Mouse (Mus musculus) intestine, embryonic 16.5 days (tissue): ENCODE data around the gene Plppr5. TPM values are rescaled to one million over a fixed set of nuclear protein-coding genes. Genes with fewer than 3 reads are reported as not detected.

ENCODE experiments used
- ATAC-seq: fragments of 200-750 bp; cut with Nextera tagmentation; 2 replicates; pipeline ENCODE4 v1.8.0; 2017; ENCODE audit warnings: moderate TSS enrichment, moderate library complexity
- H3K27ac ChIP-seq: fragments of 300-500 bp; sonication (generic); 2 replicates; pipeline ENCODE4 v1.5.1; 2014; ENCODE audit warnings: mild to moderate bottlenecking, low read length
- H3K27me3 ChIP-seq: fragments of 300-500 bp; sonication (generic); replicated peaks from 2 replicates; pipeline ENCODE4 v1.6.1; 2014; ENCODE audit warnings: low read length, control low read depth, mixed read lengths; ENCODE audit not compliant: control insufficient read depth, insufficient read depth
- H3K36me3 ChIP-seq: fragments of 300-500 bp; sonication (generic); 2 replicates; pipeline ENCODE4 v1.6.1; 2014; ENCODE audit warnings: low read length, control low read depth; ENCODE audit not compliant: control insufficient read depth, insufficient read depth
- H3K4me1 ChIP-seq: fragments of 300-500 bp; sonication (generic); 2 replicates; pipeline ENCODE4 v1.6.1; 2014; ENCODE audit warnings: low read length, control low read depth, mixed read lengths; ENCODE audit not compliant: control insufficient read depth, insufficient read depth
- H3K4me2 ChIP-seq: fragments of 300-500 bp; sonication (generic); 2 replicates; pipeline ENCODE4 v1.6.1; 2014; ENCODE audit warnings: low read depth, low read length, control low read depth
- H3K4me3 ChIP-seq: fragments of 300-500 bp; sonication (generic); 2 replicates; pipeline ENCODE4 v1.5.1; 2014; ENCODE audit warnings: mild to moderate bottlenecking, low read length
- H3K9ac ChIP-seq: fragments of 300-500 bp; sonication (generic); 2 replicates; pipeline ENCODE4 v1.6.1; 2014; ENCODE audit warnings: low read depth, low read length
- H3K9me3 ChIP-seq: fragments of 300-500 bp; sonication (generic); 2 replicates; pipeline ENCODE4 v1.6.1; 2016; ENCODE audit warnings: low read length, control low read depth; ENCODE audit not compliant: control insufficient read depth
- WGBS: fragments of 180-500 bp; shearing (Covaris S2); extraction: QIAGEN DNeasy Blood & Tissue Kit; methylation state at CpG from one replicate; pipeline ENCODE4 v1.1.7; 2014; 5-methylcytosine and 5-hydroxymethylcytosine counted together
- polyA plus RNA-seq: library from polyadenylated mRNA; unstranded; fragments of >200 nt; fragmentation: Nextera tagmentation; extraction: Ambion mirVana; gene quantifications from 2 replicates; pipeline ENCODE4 v1.2.1, GENCODE M21; 2015

The Plppr5 gene
- polyA plus RNA-seq, 1 experiment from 2014 or later = 1.2 TPM

DNA sequence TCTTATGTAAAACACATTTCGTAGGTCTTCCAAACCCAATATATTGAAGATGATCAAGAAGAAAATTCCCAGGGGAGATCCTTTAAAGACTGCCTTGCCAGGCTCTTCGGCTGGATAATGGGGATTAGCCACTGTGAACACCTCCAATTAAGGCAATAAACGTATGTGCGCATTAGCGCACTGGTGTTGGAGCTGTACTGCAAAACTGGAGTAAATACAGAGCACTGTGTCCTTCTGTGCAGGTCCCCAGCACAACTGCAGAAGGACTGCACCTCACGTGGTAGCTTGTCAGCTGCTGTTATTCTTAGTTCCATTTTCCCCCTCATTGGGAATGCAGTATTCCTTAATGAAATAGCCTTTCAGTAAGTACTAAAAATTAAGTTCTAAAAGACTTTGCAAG lies 110.0 kb downstream of the Plppr5 start:
- Histone ChIP-seq H3K4me3 (no peak overlapping the region), H3K4me2 (no peak overlapping the region), H3K9ac (no peak overlapping the region), H3K27ac (no peak overlapping the region), H3K36me3 (no peaks in the 10 kb centered on the region), H3K9me3 (no peaks in the 10 kb centered on the region), H3K4me1 (no peaks in the 10 kb centered on the region), H3K27me3 (no peaks in the 10 kb centered on the region)
- WGBS = 74% methylated on average over 6 of the region's 6 CpGs
- no peak for ATAC-seq

DNA sequence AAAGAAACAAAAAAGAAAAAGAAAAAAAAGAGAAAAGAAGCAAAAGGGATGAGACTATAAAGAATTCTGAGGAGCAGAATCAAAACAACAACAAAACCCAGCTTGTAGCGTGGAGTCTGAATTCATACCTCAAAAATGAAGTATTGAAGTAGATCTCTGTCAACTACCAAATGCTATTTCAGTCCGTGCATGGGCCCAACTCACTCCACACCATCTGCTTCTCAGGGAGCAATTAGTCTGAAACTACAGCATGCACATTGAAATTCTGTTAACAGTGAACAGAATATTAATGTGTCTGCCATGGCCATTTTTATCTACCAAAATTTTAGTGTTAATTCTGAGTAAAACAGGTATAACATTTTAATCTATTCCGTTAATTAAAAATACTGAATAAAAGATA lies 111.4 kb downstream of the Plppr5 start:
- Histone ChIP-seq H3K27me3 (no peaks in the 10 kb centered on the region), H3K4me2 (no peak overlapping the region), H3K4me3 (no peak overlapping the region), H3K9me3 (no peaks in the 10 kb centered on the region), H3K4me1 (no peaks in the 10 kb centered on the region), H3K27ac (no peak overlapping the region), H3K9ac (no peak overlapping the region), H3K36me3 (no peaks in the 10 kb centered on the region)
- WGBS = 87% methylated on average over 3 of the region's 3 CpGs
- no peak for ATAC-seq

DNA sequence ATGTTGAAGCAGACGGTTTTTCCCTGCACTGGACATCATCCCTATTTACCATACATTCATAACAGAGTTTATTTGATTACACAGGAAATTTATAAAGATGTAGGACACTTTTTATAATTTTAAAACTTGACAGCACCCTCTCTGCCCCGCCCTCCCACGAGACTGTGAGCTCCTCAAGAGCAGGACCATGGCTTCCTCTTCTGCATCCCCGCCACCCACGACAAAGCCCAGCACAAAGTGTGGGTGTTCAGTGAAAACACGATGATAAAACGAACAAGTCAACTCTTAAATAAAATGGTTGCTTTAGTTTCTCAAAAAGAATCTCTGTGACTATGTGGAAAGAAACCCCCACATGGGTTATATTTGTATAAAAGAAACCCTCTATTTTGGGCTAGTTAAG lies 112.0 kb downstream of the Plppr5 start:
- ATAC-seq = no peak
- Histone ChIP-seq H3K4me1 (no peaks in the 10 kb centered on the region), H3K4me2 (no peak overlapping the region), H3K27ac (no peak overlapping the region), H3K27me3 (no peaks in the 10 kb centered on the region), H3K36me3 (no peaks in the 10 kb centered on the region), H3K9ac (no peak overlapping the region), H3K4me3 (no peak overlapping the region), H3K9me3 (no peaks in the 10 kb centered on the region)
- WGBS = 85% methylated on average over 7 of the region's 7 CpGs

DNA sequence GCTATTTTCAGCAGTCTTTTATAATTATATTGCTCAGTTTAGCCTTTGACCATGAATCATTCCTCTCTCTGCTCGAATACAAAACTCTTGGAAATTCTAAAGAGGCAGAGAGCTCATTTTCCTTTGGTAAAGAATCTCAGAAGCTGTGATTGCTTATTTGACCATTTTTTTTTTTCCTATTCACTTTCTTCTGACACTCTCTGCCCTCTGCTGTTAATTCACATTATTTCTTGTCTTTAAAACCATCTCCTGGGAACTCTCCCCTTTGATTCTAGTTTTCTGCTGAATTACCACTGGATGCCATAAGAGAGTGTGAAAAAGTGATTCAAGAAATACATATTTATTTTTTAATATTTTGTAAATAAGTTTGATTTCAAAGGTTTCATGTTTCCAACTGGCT lies 120.1 kb downstream of the Plppr5 start:
- no peak for ATAC-seq
- H3K4me1 ChIP-seq = no peaks in the 10 kb centered on the region
- H3K4me3 ChIP-seq = no peak overlapping the region
- no peak overlapping the region for H3K4me2 ChIP-seq
- H3K27me3 ChIP-seq = no peaks in the 10 kb centered on the region
- no peaks in the 10 kb centered on the region for H3K36me3 ChIP-seq
- no peak overlapping the region for H3K9ac ChIP-seq
- 53% methylated on average over 1 of the region's 1 CpGs for WGBS
- H3K9me3 ChIP-seq = no peaks in the 10 kb centered on the region
- no peak overlapping the region for H3K27ac ChIP-seq

DNA sequence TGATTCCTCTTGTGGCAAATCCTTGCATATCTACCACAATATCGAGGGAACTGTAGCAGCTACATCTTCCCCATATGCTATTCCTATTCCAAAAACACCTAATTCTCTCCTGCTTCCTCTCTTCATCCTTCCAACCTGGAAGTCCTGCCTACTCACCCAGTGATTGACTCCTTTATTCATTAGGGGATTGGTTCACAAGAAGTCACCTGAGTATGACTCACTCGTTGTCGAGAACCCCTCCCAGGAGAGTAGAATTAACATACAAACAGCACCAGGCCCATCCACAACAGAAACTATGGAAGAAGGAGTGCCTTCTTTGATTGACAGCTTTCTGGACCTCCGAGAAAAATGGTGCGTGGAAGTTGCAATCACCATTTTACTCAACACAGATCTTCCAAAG lies 121.7 kb downstream of the Plppr5 start:
- no peak overlapping the region for H3K4me2 ChIP-seq
- H3K36me3 ChIP-seq = no peaks in the 10 kb centered on the region
- H3K4me3 ChIP-seq = no peak overlapping the region
- no peaks in the 10 kb centered on the region for H3K9me3 ChIP-seq
- no peaks in the 10 kb centered on the region for H3K27me3 ChIP-seq
- ATAC-seq = no peak
- H3K27ac ChIP-seq = no peak overlapping the region
- 86% methylated on average over 5 of the region's 5 CpGs for WGBS
- H3K9ac ChIP-seq = no peak overlapping the region
- no peaks in the 10 kb centered on the region for H3K4me1 ChIP-seq

DNA sequence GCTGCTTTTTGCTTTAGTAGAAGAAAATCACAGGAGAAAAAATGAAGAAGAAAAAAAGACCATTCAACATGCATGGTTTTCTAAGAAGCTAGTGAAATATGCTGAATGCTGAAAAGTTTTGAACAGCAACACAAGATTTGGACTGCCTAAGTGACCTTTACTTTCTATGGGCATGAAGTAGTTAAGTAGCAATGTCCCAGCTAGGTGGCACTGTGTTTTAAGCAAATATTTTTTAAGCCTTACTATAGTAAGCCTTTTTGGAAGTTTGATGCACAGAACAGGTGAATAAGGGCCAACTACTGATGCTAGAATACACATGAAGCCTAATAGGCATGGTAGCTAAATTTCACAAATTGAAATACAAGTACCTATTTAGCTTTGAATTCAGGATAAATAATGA lies 134.2 kb downstream of the Plppr5 start:
- Histone ChIP-seq H3K4me3 (no peak overlapping the region), H3K27ac (no peak overlapping the region), H3K9ac (no peak overlapping the region), H3K4me1 (no peaks in the 10 kb centered on the region), H3K36me3 (no peaks in the 10 kb centered on the region), H3K4me2 (no peak overlapping the region), H3K9me3 (no peaks in the 10 kb centered on the region), H3K27me3 (no peaks in the 10 kb centered on the region)
- no peak for ATAC-seq

DNA sequence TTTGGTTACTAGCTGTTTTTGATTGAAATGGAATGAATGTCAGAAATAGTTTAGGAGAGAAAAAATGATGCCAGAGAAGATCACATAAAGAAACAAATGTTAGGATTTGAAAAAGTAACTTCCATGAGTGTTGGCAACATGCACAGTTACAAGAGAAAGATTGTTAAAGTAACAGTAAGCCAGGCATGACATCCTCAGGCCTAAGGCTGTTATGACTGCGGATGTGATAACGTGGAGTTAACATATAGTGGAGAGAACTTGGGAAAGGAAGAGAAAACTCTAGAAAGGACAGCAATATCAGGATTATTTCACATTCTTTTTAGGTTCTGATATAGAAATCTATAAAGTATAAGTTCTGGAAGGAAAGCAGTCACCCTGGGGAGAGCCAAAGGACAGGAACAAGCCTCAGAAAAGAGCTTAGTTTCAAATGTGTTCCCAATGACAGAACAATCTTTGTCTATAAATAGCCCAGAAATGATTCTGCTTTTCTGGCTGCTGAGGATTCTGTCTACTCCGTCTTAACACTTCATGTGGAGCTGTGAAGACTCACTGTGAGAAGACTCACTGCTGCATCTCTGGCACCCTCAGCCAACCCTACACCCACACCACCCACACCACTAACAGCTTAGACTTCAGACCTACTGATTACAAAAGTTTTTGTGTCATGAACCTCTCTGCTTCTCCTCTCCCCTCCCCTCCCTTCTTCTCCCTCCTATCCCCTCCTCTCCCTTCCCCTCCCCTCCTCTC lies 142.1 kb downstream of the Plppr5 start:
- Histone ChIP-seq H3K36me3 (no peaks in the 10 kb centered on the region), H3K27me3 (no peaks in the 10 kb centered on the region), H3K9ac (no peak overlapping the region), H3K4me3 (no peak overlapping the region), H3K9me3 (no peaks in the 10 kb centered on the region), H3K4me1 (no peaks in the 10 kb centered on the region), H3K27ac (no peak overlapping the region), H3K4me2 (no peak overlapping the region)
- 84% methylated on average over 3 of the region's 3 CpGs for WGBS
- ATAC-seq = no peak

DNA sequence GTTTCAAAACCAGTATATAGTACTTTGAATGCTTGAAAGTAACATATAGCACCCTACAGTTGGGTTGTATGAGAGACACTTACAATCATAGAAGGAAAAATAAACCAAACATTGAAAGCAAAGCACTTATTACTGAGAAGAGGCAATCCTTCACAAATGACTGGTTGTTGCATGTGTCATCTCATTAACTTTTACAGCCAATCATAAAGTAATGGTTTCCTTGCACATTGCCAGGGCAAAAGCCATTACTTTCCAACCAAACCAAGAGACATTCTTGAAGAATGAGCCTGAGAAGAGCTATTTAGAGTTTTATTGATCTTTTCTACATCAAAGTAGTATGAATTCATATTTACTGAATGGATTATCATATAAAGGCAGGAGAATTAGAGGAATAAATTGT lies 148.8 kb downstream of the Plppr5 start:
- H3K36me3 ChIP-seq = no peaks in the 10 kb centered on the region
- ATAC-seq = peak; percentile 70
- H3K4me1 ChIP-seq = no peaks in the 10 kb centered on the region
- no peaks in the 10 kb centered on the region for H3K27me3 ChIP-seq
- no peak overlapping the region for H3K4me2 ChIP-seq
- no peak overlapping the region for H3K27ac ChIP-seq
- no peaks in the 10 kb centered on the region for H3K9me3 ChIP-seq
- no peak overlapping the region for H3K4me3 ChIP-seq
- no peak overlapping the region for H3K9ac ChIP-seq

DNA sequence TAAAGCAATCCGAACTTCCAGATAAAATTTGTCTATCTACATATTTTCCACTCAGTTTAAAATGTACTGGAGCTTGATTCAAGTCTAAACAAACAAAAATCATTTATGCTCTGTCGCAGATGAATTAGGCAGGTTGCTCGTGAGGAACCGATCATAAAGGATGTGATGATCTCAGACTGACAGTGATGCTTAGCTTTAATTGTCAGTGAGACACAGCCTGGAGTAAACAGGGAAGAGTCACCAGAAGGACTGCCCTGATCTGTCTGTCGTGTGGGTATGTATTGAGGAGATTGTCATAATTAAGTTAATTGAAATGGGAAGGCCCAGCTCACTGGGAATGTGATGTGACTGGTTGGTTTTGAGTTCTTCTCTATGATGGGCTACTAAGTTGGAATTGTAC lies 149.9 kb downstream of the Plppr5 start:
- Histone ChIP-seq H3K4me1 (no peaks in the 10 kb centered on the region), H3K27ac (no peak overlapping the region), H3K9ac (no peak overlapping the region), H3K4me3 (no peak overlapping the region), H3K27me3 (no peaks in the 10 kb centered on the region), H3K36me3 (no peaks in the 10 kb centered on the region), H3K9me3 (no peaks in the 10 kb centered on the region), H3K4me2 (no peak overlapping the region)
- ATAC-seq = no peak
- 73% methylated on average over 5 of the region's 5 CpGs for WGBS

DNA sequence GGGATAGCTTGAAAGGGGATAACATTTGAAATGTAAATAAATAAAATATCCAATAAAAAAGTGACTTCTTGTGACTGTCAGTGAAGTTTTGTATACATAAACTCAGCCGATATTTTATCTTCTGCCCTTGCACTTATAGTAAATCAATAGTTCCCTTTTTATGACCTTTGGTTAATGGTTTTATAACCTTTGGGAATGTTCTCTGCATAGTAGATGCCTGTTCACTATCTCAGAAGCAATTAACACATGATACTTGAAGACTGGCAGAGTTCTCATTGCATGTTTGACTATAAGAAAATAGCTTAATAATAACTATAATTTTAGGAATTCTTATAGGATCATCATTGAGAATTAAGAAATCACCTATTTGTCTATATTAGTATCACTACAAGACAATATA lies 150.9 kb downstream of the Plppr5 start:
- Histone ChIP-seq H3K4me1 (no peaks in the 10 kb centered on the region), H3K9me3 (no peaks in the 10 kb centered on the region), H3K9ac (no peak overlapping the region), H3K4me2 (no peak overlapping the region), H3K27ac (no peak overlapping the region), H3K4me3 (no peak overlapping the region), H3K36me3 (no peaks in the 10 kb centered on the region), H3K27me3 (no peaks in the 10 kb centered on the region)
- WGBS = 40% methylated on average over 1 of the region's 1 CpGs
- ATAC-seq = peak; percentile 75
